Mouse (Mus musculus) testis, postnatal 10 days (tissue): ENCODE measurements around the gene Adgb.
"Not testable (repeated sequence)": the region's sequence is repeated elsewhere in the genome, so short reads cannot be mapped to it uniquely, and the experiment has no call there.

Source experiments
- DNase-seq: peaks from one replicate; pipeline ENCODE4 v3.0.0; 2021; ENCODE audit warnings: low spot score

Adgb gene

GRCm38 (mm10) chr10:10471961-10472610 lies at the start of gene Adgb:
Gene Adgb (minus strand): TSS chr10:10472326.
- DNase-seq: peak; percentile 59

- no peak for DNase-seq
These were observed 8.0 kb upstream of the Adgb start for GRCm38 (mm10) chr10:10480139-10480538.

- not testable (repeated sequence) for DNase-seq
These were observed 5.3 kb upstream of the Adgb start for GRCm38 (mm10) chr10:10477429-10477828.

- no peak for DNase-seq
These were observed 4.8 kb upstream of the Adgb start for GRCm38 (mm10) chr10:10476956-10477355.

GRCm38 (mm10) chr10:10476549-10476948 lies 4.4 kb upstream of the Adgb start:
- DNase-seq: no peak

- DNase-seq: no peak
These were observed 3.2 kb downstream of the Adgb start for GRCm38 (mm10) chr10:10468699-10469547.

- DNase-seq: no peak
These were observed 12.0 kb downstream of the Adgb start for GRCm38 (mm10) chr10:10460113-10460512.

GRCm38 (mm10) chr10:10456991-10457390 lies 15.1 kb downstream of the Adgb start:
- DNase-seq: no peak

GRCm38 (mm10) chr10:10449067-10449466 lies 23.1 kb downstream of the Adgb start:
- DNase-seq: no peak

GRCm38 (mm10) chr10:10444841-10445466 lies 27.2 kb downstream of the Adgb start:
- DNase-seq: no peak

- no peak for DNase-seq
These were observed 28.6 kb downstream of the Adgb start for GRCm38 (mm10) chr10:10443558-10443957.

- no peak for DNase-seq
These were observed 37.1 kb downstream of the Adgb start for GRCm38 (mm10) chr10:10435014-10435413.

GRCm38 (mm10) chr10:10429635-10430034 lies 42.5 kb downstream of the Adgb start:
- DNase-seq: no peak

- no peak for DNase-seq
These were observed 43.1 kb downstream of the Adgb start for GRCm38 (mm10) chr10:10429032-10429431.

GRCm38 (mm10) chr10:10424383-10424782 lies 47.7 kb downstream of the Adgb start:
- no peak for DNase-seq

- no peak for DNase-seq
These were observed 61.1 kb downstream of the Adgb start for GRCm38 (mm10) chr10:10411046-10411445.

GRCm38 (mm10) chr10:10408166-10408565 lies 64.0 kb downstream of the Adgb start:
- no peak for DNase-seq

GRCm38 (mm10) chr10:10395784-10396481 lies 76.2 kb downstream of the Adgb start:
- no peak for DNase-seq

- no peak for DNase-seq
These were observed 97.5 kb downstream of the Adgb start for GRCm38 (mm10) chr10:10374629-10375028.

GRCm38 (mm10) chr10:10364025-10364424 lies 108.1 kb downstream of the Adgb start:
- no peak for DNase-seq

GRCm38 (mm10) chr10:10355605-10356227 lies 116.4 kb downstream of the Adgb start:
- DNase-seq: no peak

- no peak for DNase-seq
These were observed 119.9 kb downstream of the Adgb start for GRCm38 (mm10) chr10:10352184-10352583.
